Mouse (Mus musculus) urinary bladder, postnatal 14 days (tissue): ENCODE results near the gene Uchl1.

Experiments
- DNase-seq: peaks from one replicate; pipeline ENCODE4 v3.0.0; 2021; ENCODE audit warnings: low spot score

Gene Uchl1

GRCm38 (mm10) chr5:66710445-66711019 is 34.6 kb downstream of the Uchl1 start:
- DNase-seq: no peak

- no peak for DNase-seq
Observed at GRCm38 (mm10) chr5:66712801-66713200, 36.9 kb downstream of the Uchl1 start.

- DNase-seq: no peak
Observed at GRCm38 (mm10) chr5:66715498-66715931, 39.6 kb downstream of the Uchl1 start.

GRCm38 (mm10) chr5:66717931-66718330 is 42.0 kb downstream of the Uchl1 start:
- DNase-seq: no peak

DNA sequence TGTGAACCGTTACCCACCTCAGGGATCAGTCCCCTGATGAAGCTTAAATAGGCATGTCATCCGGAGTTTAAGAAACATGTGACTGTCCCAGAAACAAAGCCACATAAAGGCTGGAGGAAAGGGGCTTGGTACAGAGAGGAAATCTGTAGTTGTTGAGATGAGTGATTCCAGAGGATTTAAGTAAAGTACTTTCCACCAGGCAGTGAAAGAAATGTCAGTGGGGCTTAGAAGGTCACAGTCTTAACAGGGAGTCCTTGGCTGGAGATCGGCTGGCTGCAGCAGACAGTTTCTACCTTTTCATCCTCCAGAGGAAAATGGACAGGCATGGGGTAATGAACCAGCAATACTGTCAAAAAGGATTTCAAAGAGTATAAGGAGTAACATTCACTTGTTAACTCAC is 42.5 kb downstream of the Uchl1 start:
- no peak for DNase-seq

- no peak for DNase-seq
Observed at GRCm38 (mm10) chr5:66718880-66719279, 43.0 kb downstream of the Uchl1 start.

GRCm38 (mm10) chr5:66720921-66721320 is 45.0 kb downstream of the Uchl1 start:
- no peak for DNase-seq

DNA sequence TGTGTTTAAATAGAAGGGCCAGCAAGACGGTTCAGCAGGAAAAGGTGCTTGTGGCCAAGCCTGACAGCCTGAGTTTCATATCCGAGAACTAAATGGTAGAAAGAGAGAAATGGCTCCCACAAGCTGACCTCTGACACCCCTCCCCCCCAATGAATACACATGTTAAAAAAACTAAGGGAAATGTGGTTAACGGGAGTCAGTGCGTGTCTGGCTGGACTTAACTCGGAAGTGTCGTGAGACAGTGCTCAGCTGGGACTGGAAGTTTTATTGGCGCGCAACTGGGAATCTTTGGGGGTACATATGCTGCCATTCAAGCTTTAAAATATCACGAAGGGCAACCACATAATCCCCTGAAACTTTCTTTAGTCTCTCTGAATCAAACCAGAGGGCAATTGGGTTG is 46.7 kb downstream of the Uchl1 start:
- DNase-seq: no peak

DNA sequence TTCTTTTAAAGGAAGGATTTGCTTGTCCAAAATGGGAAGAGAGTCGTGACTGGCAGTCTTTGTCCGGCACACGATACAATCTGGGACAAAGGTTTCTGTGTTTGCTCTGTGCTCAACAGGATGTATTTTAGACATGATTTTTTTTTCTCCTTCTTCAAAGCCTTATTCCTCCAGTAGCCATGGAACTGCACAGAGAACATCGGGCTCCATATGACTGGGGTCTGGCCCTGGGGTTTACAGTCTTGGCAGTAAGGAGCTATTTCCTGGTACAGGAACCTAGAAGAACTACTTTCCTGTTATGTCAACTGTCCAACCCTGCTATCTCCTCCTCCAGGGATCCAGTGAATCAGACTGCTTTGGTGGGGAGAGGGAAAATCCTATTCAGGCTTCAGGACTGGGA is 47.1 kb downstream of the Uchl1 start:
- no peak for DNase-seq

GRCm38 (mm10) chr5:66723626-66724025 is 47.7 kb downstream of the Uchl1 start:
- DNase-seq: no peak

DNA sequence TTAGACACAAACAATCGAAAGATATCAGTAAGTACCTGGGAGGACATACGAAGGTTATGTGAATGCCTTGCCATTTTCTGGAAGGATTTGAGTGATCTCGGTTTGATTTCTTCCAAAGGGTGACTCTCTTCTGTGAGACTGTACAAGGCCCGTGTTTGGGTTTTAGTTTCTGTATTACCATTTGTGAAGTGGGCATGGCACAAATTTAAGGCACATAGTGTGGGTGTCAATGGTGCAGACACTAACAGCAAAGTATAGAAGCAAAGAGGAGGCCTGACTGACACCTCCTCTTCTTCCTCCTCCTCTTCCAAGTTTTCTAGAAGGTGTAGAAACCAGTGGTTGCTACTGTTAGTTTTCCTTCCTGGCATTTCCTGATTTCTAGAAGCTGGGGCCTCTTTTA is 53.4 kb downstream of the Uchl1 start:
- DNase-seq: no peak

DNA sequence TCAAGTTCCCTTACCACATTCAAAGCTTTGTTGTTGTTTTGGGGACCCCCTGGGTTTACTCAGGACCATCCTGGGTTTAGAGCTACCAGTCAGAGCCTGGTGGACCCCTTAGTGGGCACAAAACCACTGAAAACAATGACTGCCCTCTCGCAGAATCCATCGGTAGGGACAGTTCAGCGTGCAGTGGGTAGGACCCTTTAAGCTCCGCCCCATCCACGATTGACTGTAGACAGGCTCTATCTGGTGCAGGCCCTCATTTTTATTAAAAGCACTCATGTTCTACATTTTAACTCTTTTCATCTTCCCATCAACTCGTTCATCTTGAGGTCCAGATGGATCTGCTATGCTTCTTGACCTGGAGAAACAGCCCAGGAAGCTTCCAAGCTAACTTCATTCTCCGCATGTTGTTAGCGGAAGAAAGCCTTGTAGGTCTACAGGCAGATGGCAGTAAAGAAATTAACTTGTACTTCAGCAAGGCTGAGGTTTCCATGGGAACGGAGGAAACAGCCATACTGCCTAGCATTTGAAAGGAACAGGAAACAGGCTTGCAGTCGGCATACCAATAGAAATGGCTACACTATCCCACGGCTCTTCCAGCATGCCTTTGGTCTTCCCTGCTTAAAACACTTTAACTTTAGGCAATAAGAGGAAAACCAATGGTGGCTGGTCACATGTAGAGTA is 54.9 kb downstream of the Uchl1 start:
- no peak for DNase-seq

DNA sequence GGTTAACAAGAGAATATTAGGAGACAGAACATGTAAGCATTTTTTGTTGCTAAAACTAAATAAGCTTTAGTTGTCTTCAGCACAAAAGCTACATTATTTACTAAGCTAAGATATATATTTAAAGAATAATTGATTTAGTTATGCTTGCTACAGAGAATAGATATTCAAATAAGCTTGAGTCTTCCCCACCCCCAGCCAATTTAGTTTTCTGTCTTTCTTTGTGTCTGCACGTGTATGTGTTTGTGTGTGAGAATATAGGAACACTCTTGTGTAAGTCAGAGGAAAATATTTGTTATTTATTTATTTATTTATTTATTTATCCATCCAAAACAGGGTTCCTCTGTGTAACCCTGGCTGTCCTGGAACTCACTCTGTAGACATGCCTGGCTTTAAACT is 55.4 kb downstream of the Uchl1 start:
- no peak for DNase-seq

DNA sequence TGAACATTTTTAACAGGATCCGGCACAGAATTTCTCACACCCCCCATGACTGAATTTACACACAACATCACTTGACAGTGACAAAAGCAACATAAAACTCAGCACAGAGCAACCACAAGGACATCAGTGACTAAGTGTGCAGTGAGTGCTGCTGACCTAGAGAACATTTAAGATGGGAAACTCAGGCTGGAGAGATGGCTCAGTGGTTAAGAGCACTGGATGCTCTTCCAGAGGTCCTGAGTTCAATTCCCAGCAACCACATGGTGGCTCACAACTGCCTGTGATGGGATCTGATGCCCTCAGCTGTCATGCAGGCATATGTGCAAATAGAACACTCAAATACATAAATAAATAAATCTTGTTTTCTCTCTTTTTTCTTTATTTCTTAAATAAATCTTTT is 57.7 kb downstream of the Uchl1 start:
- DNase-seq: no peak
